ENCODE assay signal across 19 mouse cellular contexts in genomic region chr4:57634956-57635355, GRCm38 (mm10).
DNase-seq lines count a peak whose midpoint lies in the region; ATAC-seq lines count a peak whose summit lies in the region.
"Had no signal": no experiment of that assay in that cellular context is flagged by ENCODE, and none has a peak within 500 bp of the region (broad histone marks: within the 10 kb centered on the region; RNA-seq: fewer than 3 reads in every experiment).

No protein-coding gene starts in this region.

- no peaks in the 10 kb centered on the region for H3K27me3 ChIP-seq in heart, embryonic 12.5 days (replicated peaks)
- no peaks in the 10 kb centered on the region for H3K27me3 ChIP-seq in heart, embryonic 16.5 days (ENCODE audit: control insufficient read depth, insufficient read depth, low read length)
- H3K27me3 ChIP-seq: embryonic facial prominence, embryonic 12.5 days; forebrain, embryonic 15.5 days; Patski had no signal

- ATAC-seq in heart, embryonic 12.5 days (ENCODE audit: insufficient number of reproducible peaks, low FRiP score) = no peak
- ATAC-seq in heart, embryonic 16.5 days (replicated peaks; ENCODE audit: extremely low read depth, insufficient read depth, low FRiP score) = no peak
- ATAC-seq: activated CD4-positive, CD25-positive, alpha-beta regulatory T cell, adult 4 months; forebrain, embryonic 15.5 days; hindbrain, postnatal 0 days; Patski had no signal

- H3K9me3 ChIP-seq in heart, embryonic 12.5 days (replicated peaks) = no peaks in the 10 kb centered on the region
- no peaks in the 10 kb centered on the region for H3K9me3 ChIP-seq in heart, embryonic 16.5 days (replicated peaks; ENCODE audit: control insufficient read depth, low read length)
- H3K9me3 ChIP-seq: embryonic facial prominence, embryonic 12.5 days; forebrain, embryonic 15.5 days; hindbrain, embryonic 13.5 days had no signal

- peak overlapping the region; percentile 62 for H3K27ac ChIP-seq in heart, embryonic 12.5 days (ENCODE audit: poor library complexity, severe bottlenecking)
- peak overlapping the region; percentile 65 for H3K27ac ChIP-seq in heart, embryonic 16.5 days (ENCODE audit: low read length)
- H3K27ac ChIP-seq: embryonic facial prominence, embryonic 12.5 days; forebrain, embryonic 15.5 days; hindbrain, embryonic 13.5 days; hindbrain, postnatal 0 days had no signal

- no peak overlapping the region for H3K4me2 ChIP-seq in heart, embryonic 12.5 days
- H3K4me2 ChIP-seq in heart, embryonic 16.5 days (ENCODE audit: low read depth, low read length) = no peak overlapping the region
- H3K4me2 ChIP-seq: embryonic facial prominence, embryonic 12.5 days; forebrain, embryonic 15.5 days; hindbrain, embryonic 13.5 days had no signal

- intact Hi-C loops in heart, postnatal 10 days (cut with DNase I) = no loop called here

- no peak overlapping the region for H3K4me3 ChIP-seq in heart, embryonic 12.5 days
- no peak overlapping the region for H3K4me3 ChIP-seq in heart, embryonic 16.5 days (ENCODE audit: low read length)
- H3K4me3 ChIP-seq: embryonic facial prominence, embryonic 12.5 days; forebrain, embryonic 15.5 days; hindbrain, embryonic 13.5 days had no signal

- DNase-seq in heart, adult 9 months (ENCODE audit: low spot score in 2 of 2) = no peak
- DNase-seq in heart, postnatal 10 days = no peak
- peak; percentile 69 for DNase-seq in 3T3-L1 (ENCODE audit: low read depth, low spot score)
- no peak for DNase-seq in spleen, postnatal 10 days (ENCODE audit: low spot score in 2 of 2)
- DNase-seq: adrenal gland, postnatal 14 days; cerebellum, adult 11-12 months; cerebellum, adult 9-10 months; cerebellum, postnatal 25 days; gastrocnemius, postnatal 36 days; kidney, adult 11 months; kidney, adult 9 months had no signal

- WGBS in heart, embryonic 12.5 days = 63% methylated on average over 1 of the region's 1 CpGs
- WGBS in heart, embryonic 16.5 days = 51% methylated on average over 1 of the region's 1 CpGs

- H3K9ac ChIP-seq in heart, embryonic 12.5 days = no peak overlapping the region
- no peak overlapping the region for H3K9ac ChIP-seq in heart, embryonic 16.5 days (ENCODE audit: low read length)
- H3K9ac ChIP-seq: embryonic facial prominence, embryonic 12.5 days; forebrain, embryonic 15.5 days; hindbrain, embryonic 13.5 days had no signal

- no peaks in the 10 kb centered on the region; the same call in 1 of the 2 replicates for H3K36me3 ChIP-seq in heart, embryonic 12.5 days
- no peaks in the 10 kb centered on the region for H3K36me3 ChIP-seq in heart, embryonic 16.5 days (ENCODE audit: control insufficient read depth, insufficient read depth)
- H3K36me3 ChIP-seq: embryonic facial prominence, embryonic 12.5 days; forebrain, embryonic 15.5 days; hindbrain, embryonic 13.5 days had no signal

- H3K4me1 ChIP-seq in heart, embryonic 12.5 days (replicated peaks) = peaks cover 92% of the 10 kb centered on the region
- peaks cover 73% of the 10 kb centered on the region for H3K4me1 ChIP-seq in heart, embryonic 16.5 days (ENCODE audit: control insufficient read depth, insufficient read depth, low read length)
